Mouse (Mus musculus): ENCODE measurements around the gene Pde4c. TPM values are rescaled to one million over a fixed set of nuclear protein-coding genes. Genes with fewer than 3 reads are reported as not detected.
A peak's percentile ranks its signal among the peaks of the same experiment; 100 is the strongest.

The Pde4c gene
- polyA plus RNA-seq, 1 experiment from 2014 or later = 0.42 TPM

- Histone ChIP-seq H3K27me3 (replicated peaks; ENCODE audit: control insufficient read depth, insufficient read depth, low read length) (no peaks in the 10 kb centered on the region), H3K9ac (ENCODE audit: low read length) (no peak overlapping the region), H3K4me1 (replicated peaks; ENCODE audit: control insufficient read depth, insufficient read depth, low read length) (peaks cover 49% of the 10 kb centered on the region), H3K36me3 (ENCODE audit: control insufficient read depth, insufficient read depth, low read length) (no peaks in the 10 kb centered on the region), H3K4me2 (ENCODE audit: low read length) (no peak overlapping the region), H3K4me3 (ENCODE audit: low read depth, low read length) (no peak overlapping the region), H3K9me3 (ENCODE audit: control insufficient read depth, low read length) (no peaks in the 10 kb centered on the region), H3K27ac (ENCODE audit: low read depth) (no peak overlapping the region)
- DNase-seq (ENCODE audit: low spot score) (no peak), ATAC-seq (replicated peaks; ENCODE audit: low FRiP score, low TSS enrichment, low read depth) (no peak)
- WGBS = 74% methylated on average over 5 of the region's 5 CpGs
Measured at GRCm38 (mm10) chr8:70693636-70694035, 29.9 kb upstream of the Pde4c start.

GRCm38 (mm10) chr8:70695318-70696018 lies 28.1 kb upstream of the Pde4c start:
- H3K27me3 ChIP-seq (replicated peaks; ENCODE audit: control insufficient read depth, insufficient read depth, low read length) = no peaks in the 10 kb centered on the region
- no peaks in the 10 kb centered on the region for H3K9me3 ChIP-seq (ENCODE audit: control insufficient read depth, low read length)
- no peak overlapping the region for H3K4me3 ChIP-seq (ENCODE audit: low read depth, low read length)
- no peaks in the 10 kb centered on the region for H3K36me3 ChIP-seq (ENCODE audit: control insufficient read depth, insufficient read depth, low read length)
- peak overlapping the region; percentile 92 for H3K27ac ChIP-seq (ENCODE audit: low read depth)
- no peak for ATAC-seq (replicated peaks; ENCODE audit: low FRiP score, low TSS enrichment, low read depth)
- 0 out of 2 replicates have a peak overlapping the region, but pooled peaks have one; percentile 18 for H3K9ac ChIP-seq (ENCODE audit: low read length)
- peaks cover 47% of the 10 kb centered on the region for H3K4me1 ChIP-seq (replicated peaks; ENCODE audit: control insufficient read depth, insufficient read depth, low read length)
- WGBS = 25% methylated on average over 32 of the region's 32 CpGs
- H3K4me2 ChIP-seq (ENCODE audit: low read length) = peak overlapping the region; percentile 44
- DNase-seq (ENCODE audit: low spot score) = peak; percentile 68

- peak overlapping the region; percentile 44 for H3K4me2 ChIP-seq (ENCODE audit: low read length)
- peak overlapping the region; percentile 35 for H3K9ac ChIP-seq (ENCODE audit: low read length)
- peak; percentile 83 for DNase-seq (ENCODE audit: low spot score)
- peak overlapping the region; percentile 92 for H3K27ac ChIP-seq (ENCODE audit: low read depth)
- peaks cover 43% of the 10 kb centered on the region for H3K4me1 ChIP-seq (replicated peaks; ENCODE audit: control insufficient read depth, insufficient read depth, low read length)
- WGBS = 3% methylated on average over 31 of the region's 31 CpGs
- ATAC-seq (replicated peaks; ENCODE audit: low FRiP score, low TSS enrichment, low read depth) = 0 out of 2 replicates have a peak, but pooled peaks have one; percentile 1
- no peak overlapping the region; the same call in 1 of the 2 replicates for H3K4me3 ChIP-seq (ENCODE audit: low read depth, low read length)
- H3K36me3 ChIP-seq (ENCODE audit: control insufficient read depth, insufficient read depth, low read length) = no peaks in the 10 kb centered on the region
- H3K9me3 ChIP-seq (ENCODE audit: control insufficient read depth, low read length) = no peaks in the 10 kb centered on the region
- H3K27me3 ChIP-seq (replicated peaks; ENCODE audit: control insufficient read depth, insufficient read depth, low read length) = no peaks in the 10 kb centered on the region
Measured at GRCm38 (mm10) chr8:70696019-70696885, 27.3 kb upstream of the Pde4c start.

- 41% methylated on average over 4 of the region's 4 CpGs for WGBS
- ATAC-seq (replicated peaks; ENCODE audit: low FRiP score, low TSS enrichment, low read depth) = no peak
- Histone ChIP-seq H3K9ac (ENCODE audit: low read length) (peak overlapping the region; percentile 35), H3K4me2 (ENCODE audit: low read length) (peak overlapping the region; percentile 44), H3K36me3 (ENCODE audit: control insufficient read depth, insufficient read depth, low read length) (no peaks in the 10 kb centered on the region), H3K4me1 (replicated peaks; ENCODE audit: control insufficient read depth, insufficient read depth, low read length) (peaks cover 44% of the 10 kb centered on the region), H3K27me3 (replicated peaks; ENCODE audit: control insufficient read depth, insufficient read depth, low read length) (no peaks in the 10 kb centered on the region), H3K27ac (ENCODE audit: low read depth) (peak overlapping the region; percentile 92), H3K4me3 (ENCODE audit: low read depth, low read length) (no peak overlapping the region), H3K9me3 (ENCODE audit: control insufficient read depth, low read length) (no peaks in the 10 kb centered on the region)
- DNase-seq (ENCODE audit: low spot score) = no peak
Measured at GRCm38 (mm10) chr8:70696946-70697345, 26.6 kb upstream of the Pde4c start.

- peak overlapping the region; percentile 53 for H3K4me2 ChIP-seq (ENCODE audit: low read length)
- WGBS = 63% methylated on average over 12 of the region's 12 CpGs
- H3K9ac ChIP-seq (ENCODE audit: low read length) = peak overlapping the region; percentile 67
- H3K9me3 ChIP-seq (ENCODE audit: control insufficient read depth, low read length) = no peaks in the 10 kb centered on the region
- peaks cover under 1% of the 10 kb centered on the region; the same call in 1 of the 2 replicates for H3K36me3 ChIP-seq (ENCODE audit: control insufficient read depth, insufficient read depth, low read length)
- ATAC-seq (replicated peaks; ENCODE audit: low FRiP score, low TSS enrichment, low read depth) = no peak
- DNase-seq (ENCODE audit: low spot score) = peak; percentile 59
- H3K27ac ChIP-seq (ENCODE audit: low read depth) = peak overlapping the region; percentile 92
- peak overlapping the region; percentile 98 for H3K4me3 ChIP-seq (ENCODE audit: low read depth, low read length)
- H3K27me3 ChIP-seq (replicated peaks; ENCODE audit: control insufficient read depth, insufficient read depth, low read length) = no peaks in the 10 kb centered on the region
- H3K4me1 ChIP-seq (replicated peaks; ENCODE audit: control insufficient read depth, insufficient read depth, low read length) = peaks cover 41% of the 10 kb centered on the region
Measured at GRCm38 (mm10) chr8:70697366-70698250, 25.9 kb upstream of the Pde4c start.

DNA sequence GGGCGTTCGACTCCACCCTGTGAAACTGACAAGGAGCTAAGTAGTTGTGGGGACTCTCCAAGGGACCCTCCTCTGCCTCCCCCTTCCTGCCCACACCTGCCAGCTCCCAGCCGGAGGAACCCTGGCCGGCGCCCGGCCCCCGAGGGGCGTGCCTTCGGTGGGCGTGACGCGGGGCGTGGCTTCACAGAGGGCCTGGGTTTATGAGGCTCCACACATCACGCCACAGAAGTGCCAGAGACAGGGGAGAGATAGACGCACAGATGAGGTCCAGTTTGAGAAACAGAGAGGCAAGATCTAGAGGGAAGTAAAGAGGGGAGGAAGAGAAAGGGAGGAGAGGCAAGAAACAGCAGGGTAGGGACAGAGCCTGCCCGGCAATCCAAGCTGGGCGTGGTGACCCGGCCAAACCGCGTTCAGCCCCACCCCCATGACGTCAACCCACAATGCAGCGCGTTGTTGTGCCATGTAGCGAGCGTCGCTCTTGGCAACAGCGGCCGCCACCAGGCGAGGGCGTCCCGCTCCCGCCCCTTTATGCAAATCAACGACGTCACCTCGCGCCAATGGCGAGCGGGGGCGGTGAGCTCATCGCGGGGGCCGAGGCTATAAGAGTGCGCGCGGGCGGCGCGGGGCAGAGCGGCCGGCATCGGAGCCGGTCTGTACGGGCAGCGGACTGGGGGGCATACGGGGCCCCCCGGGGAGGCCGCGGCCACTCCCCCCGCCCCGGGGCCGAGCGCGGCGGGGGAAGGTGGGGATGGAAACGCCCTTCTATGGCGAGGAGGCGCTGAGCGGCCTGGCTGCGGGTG lies 25.0 kb upstream of the Pde4c start, which contains the start of gene Jund:
Gene Jund, plus strand, starts transcription at position 640 of the 800 bp plus-strand sequence.
- H3K4me3 ChIP-seq (ENCODE audit: low read depth, low read length) = peak within 1 kb of the TSS; percentile 98
- H3K27me3 ChIP-seq (replicated peaks; ENCODE audit: control insufficient read depth, insufficient read depth, low read length) = no peaks in the 10 kb centered on the region
- peak within 1 kb of the TSS; percentile 63 for H3K4me2 ChIP-seq (ENCODE audit: low read length)
- peaks cover 41% of the 10 kb centered on the region for H3K4me1 ChIP-seq (replicated peaks; ENCODE audit: control insufficient read depth, insufficient read depth, low read length)
- peak; percentile 90 for ATAC-seq (replicated peaks; ENCODE audit: low FRiP score, low TSS enrichment, low read depth)
- H3K9me3 ChIP-seq (ENCODE audit: control insufficient read depth, low read length) = no peaks in the 10 kb centered on the region
- DNase-seq (ENCODE audit: low spot score) = peak; percentile 100
- H3K9ac ChIP-seq (ENCODE audit: low read length) = peak within 1 kb of the TSS; percentile 100
- peaks cover 9% of the 10 kb centered on the region; the same call in 1 of the 2 replicates for H3K36me3 ChIP-seq (ENCODE audit: control insufficient read depth, insufficient read depth, low read length)
- under 1% methylated on average over 67 of the region's 69 CpGs for WGBS
- peak within 1 kb of the TSS; percentile 99 for H3K27ac ChIP-seq (ENCODE audit: low read depth)

DNA sequence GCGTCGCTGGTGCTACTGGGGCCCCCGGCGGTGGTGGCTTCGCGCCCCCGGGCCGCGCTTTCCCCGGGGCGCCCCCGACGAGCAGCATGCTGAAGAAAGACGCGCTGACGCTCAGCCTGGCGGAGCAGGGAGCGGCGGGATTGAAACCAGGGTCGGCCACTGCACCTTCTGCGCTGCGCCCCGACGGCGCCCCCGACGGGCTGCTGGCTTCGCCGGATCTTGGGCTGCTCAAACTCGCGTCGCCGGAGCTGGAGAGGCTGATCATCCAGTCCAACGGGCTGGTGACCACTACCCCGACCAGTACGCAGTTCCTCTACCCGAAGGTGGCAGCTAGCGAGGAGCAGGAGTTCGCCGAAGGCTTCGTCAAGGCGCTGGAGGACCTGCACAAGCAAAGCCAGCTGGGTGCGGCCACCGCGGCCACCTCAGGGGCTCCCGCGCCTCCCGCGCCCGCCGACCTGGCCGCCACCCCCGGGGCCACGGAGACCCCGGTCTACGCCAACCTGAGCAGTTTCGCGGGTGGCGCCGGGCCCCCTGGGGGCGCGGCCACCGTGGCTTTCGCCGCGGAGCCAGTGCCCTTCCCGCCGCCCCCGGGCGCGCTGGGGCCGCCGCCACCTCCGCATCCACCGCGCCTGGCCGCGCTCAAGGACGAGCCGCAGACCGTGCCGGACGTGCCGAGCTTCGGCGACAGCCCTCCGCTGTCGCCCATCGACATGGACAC lies 24.2 kb upstream of the Pde4c start:
- under 1% methylated on average over 89 of the region's 89 CpGs for WGBS
- H3K9ac ChIP-seq (ENCODE audit: low read length) = peak overlapping the region; percentile 100
- DNase-seq (ENCODE audit: low spot score) = no peak
- H3K27ac ChIP-seq (ENCODE audit: low read depth) = peak overlapping the region; percentile 99
- H3K4me2 ChIP-seq (ENCODE audit: low read length) = peak overlapping the region; percentile 63
- peak overlapping the region; percentile 98 for H3K4me3 ChIP-seq (ENCODE audit: low read depth, low read length)
- H3K36me3 ChIP-seq (ENCODE audit: control insufficient read depth, insufficient read depth, low read length) = peaks cover 13% of the 10 kb centered on the region; the same call in 1 of the 2 replicates
- no peaks in the 10 kb centered on the region for H3K27me3 ChIP-seq (replicated peaks; ENCODE audit: control insufficient read depth, insufficient read depth, low read length)
- no peaks in the 10 kb centered on the region for H3K9me3 ChIP-seq (ENCODE audit: control insufficient read depth, low read length)
- H3K4me1 ChIP-seq (replicated peaks; ENCODE audit: control insufficient read depth, insufficient read depth, low read length) = peaks cover 41% of the 10 kb centered on the region
- no peak; the same call in 1 of the 2 replicates for ATAC-seq (replicated peaks; ENCODE audit: low FRiP score, low TSS enrichment, low read depth)

All from intestine, embryonic 14.5 days (tissue).